Mouse (Mus musculus): Measurements from ENCODE around the gene Nfe2l1. TPM values are rescaled to one million over a fixed set of nuclear protein-coding genes. Genes with fewer than 3 reads are reported as not detected.
"Not testable (repeated sequence)": the region's sequence is repeated elsewhere in the genome, so short reads cannot be mapped to it uniquely, and the experiment has no call there.

Nfe2l1 gene
- polyA plus RNA-seq, 1 experiment from 2014 or later, result 59.6 TPM

- Histone ChIP-seq H3K4me1 (peaks cover 39% of the 10 kb centered on the region), H3K4me2 (replicated peaks) (peak overlapping the region; percentile 24; the same call in 1 of the 2 replicates), H3K9me3 (no peaks in the 10 kb centered on the region), H3K27ac (replicated peaks) (no peak overlapping the region), H3K9ac (replicated peaks) (no peak overlapping the region), H3K36me3 (no peaks in the 10 kb centered on the region), H3K4me3 (no peak overlapping the region), H3K27me3 (no peaks in the 10 kb centered on the region)
- peak; percentile 56 for ATAC-seq (replicated peaks)
- WGBS, result 13% methylated on average over 26 of the region's 26 CpGs
Observed at GRCm38 (mm10) chr11:96863206-96863995, 33.6 kb upstream of the Nfe2l1 start.

- WGBS, result 52% methylated on average over 12 of the region's 12 CpGs
- no peak for ATAC-seq (replicated peaks)
- no peak overlapping the region for H3K4me3 ChIP-seq
Observed at GRCm38 (mm10) chr11:96862534-96862933, 32.8 kb upstream of the Nfe2l1 start.

GRCm38 (mm10) chr11:96861878-96862289 lies 32.1 kb upstream of the Nfe2l1 start:
- ATAC-seq (replicated peaks), result peak; percentile 87

More at GRCm38 (mm10) chr11:96862534-96862933, 32.8 kb upstream of the Nfe2l1 start:
- H3K27me3 ChIP-seq, result no peaks in the 10 kb centered on the region
- no peaks in the 10 kb centered on the region for H3K36me3 ChIP-seq
- H3K9me3 ChIP-seq, result no peaks in the 10 kb centered on the region
- 0 out of 2 replicates have a peak overlapping the region, but pooled peaks have one; percentile 16 for H3K27ac ChIP-seq (replicated peaks)
- no peak overlapping the region for H3K9ac ChIP-seq (replicated peaks)
- H3K4me2 ChIP-seq (replicated peaks), result peak overlapping the region; percentile 79
- H3K4me1 ChIP-seq, result peaks cover 37% of the 10 kb centered on the region

GRCm38 (mm10) chr11:96861446-96861845 lies 31.7 kb upstream of the Nfe2l1 start:
- 3% methylated on average over 20 of the region's 20 CpGs for WGBS
- ATAC-seq (replicated peaks), result peak; percentile 15
- Histone ChIP-seq H3K27me3 (no peaks in the 10 kb centered on the region), H3K9ac (replicated peaks) (peak overlapping the region; percentile 39), H3K27ac (replicated peaks) (no peak overlapping the region), H3K4me1 (peaks cover 32% of the 10 kb centered on the region), H3K9me3 (no peaks in the 10 kb centered on the region), H3K4me2 (replicated peaks) (peak overlapping the region; percentile 79), H3K4me3 (peak overlapping the region; percentile 42), H3K36me3 (no peaks in the 10 kb centered on the region)

More at GRCm38 (mm10) chr11:96861878-96862289, 32.1 kb upstream of the Nfe2l1 start:
- Histone ChIP-seq H3K9ac (replicated peaks) (peak overlapping the region; percentile 39), H3K36me3 (no peaks in the 10 kb centered on the region), H3K27me3 (no peaks in the 10 kb centered on the region), H3K9me3 (no peaks in the 10 kb centered on the region), H3K4me3 (peak overlapping the region; percentile 42), H3K4me1 (peaks cover 32% of the 10 kb centered on the region), H3K27ac (replicated peaks) (no peak overlapping the region), H3K4me2 (replicated peaks) (peak overlapping the region; percentile 79)
- WGBS, result under 1% methylated on average over 31 of the region's 31 CpGs

GRCm38 (mm10) chr11:96860564-96860963 lies 30.8 kb upstream of the Nfe2l1 start:
- Histone ChIP-seq H3K36me3 (no peaks in the 10 kb centered on the region), H3K4me3 (no peak overlapping the region), H3K4me1 (peaks cover 32% of the 10 kb centered on the region), H3K4me2 (replicated peaks) (no peak overlapping the region), H3K27me3 (no peaks in the 10 kb centered on the region), H3K9me3 (no peaks in the 10 kb centered on the region), H3K9ac (replicated peaks) (no peak overlapping the region), H3K27ac (replicated peaks) (no peak overlapping the region)
- 6% methylated on average over 8 of the region's 8 CpGs for WGBS
- peak; percentile 46; the same call in 1 of the 2 replicates for ATAC-seq (replicated peaks)

GRCm38 (mm10) chr11:96859635-96860034 lies 29.9 kb upstream of the Nfe2l1 start:
- Histone ChIP-seq H3K4me3 (no peak overlapping the region), H3K36me3 (no peaks in the 10 kb centered on the region), H3K9me3 (no peaks in the 10 kb centered on the region), H3K27ac (replicated peaks) (no peak overlapping the region), H3K9ac (replicated peaks) (no peak overlapping the region), H3K4me1 (peaks cover 32% of the 10 kb centered on the region), H3K4me2 (replicated peaks) (no peak overlapping the region), H3K27me3 (no peaks in the 10 kb centered on the region)
- WGBS, result 86% methylated on average over 4 of the region's 4 CpGs
- ATAC-seq (replicated peaks), result no peak

- Histone ChIP-seq H3K27me3 (no peaks in the 10 kb centered on the region), H3K9ac (replicated peaks) (no peak overlapping the region)
Observed at GRCm38 (mm10) chr11:96857446-96857845, 27.7 kb upstream of the Nfe2l1 start.

GRCm38 (mm10) chr11:96849681-96850467 lies 20.1 kb upstream of the Nfe2l1 start, which contains the start of gene Copz2:
Gene Copz2, plus strand, starts transcription at chr11:96849870.
- H3K4me2 ChIP-seq (replicated peaks), result peak within 1 kb of the TSS; percentile 58
- peaks cover 12% of the 10 kb centered on the region for H3K4me1 ChIP-seq
- H3K36me3 ChIP-seq, result no peaks in the 10 kb centered on the region
- no peaks in the 10 kb centered on the region for H3K27me3 ChIP-seq
- H3K9me3 ChIP-seq, result no peaks in the 10 kb centered on the region
- H3K4me3 ChIP-seq, result peak within 1 kb of the TSS; percentile 38
- no peak within 1 kb of the TSS for H3K27ac ChIP-seq (replicated peaks)
- WGBS, result under 1% methylated on average over 59 of the region's 60 CpGs
- ATAC-seq (replicated peaks), result peak; percentile 23; the same call in 1 of the 2 replicates
- peak within 1 kb of the TSS; percentile 36 for H3K9ac ChIP-seq (replicated peaks)

More at GRCm38 (mm10) chr11:96857446-96857845, 27.7 kb upstream of the Nfe2l1 start:
- H3K9me3 ChIP-seq, result no peaks in the 10 kb centered on the region
- WGBS, result 83% methylated on average over 5 of the region's 5 CpGs
- no peak overlapping the region for H3K4me3 ChIP-seq
- peaks cover 15% of the 10 kb centered on the region for H3K4me1 ChIP-seq
- H3K36me3 ChIP-seq, result no peaks in the 10 kb centered on the region
- H3K4me2 ChIP-seq (replicated peaks), result no peak overlapping the region
- H3K27ac ChIP-seq (replicated peaks), result no peak overlapping the region
- ATAC-seq (replicated peaks), result no peak

- H3K4me3 ChIP-seq; H3K27me3 ChIP-seq; ATAC-seq (replicated peaks); H3K9ac ChIP-seq (replicated peaks); H3K27ac ChIP-seq (replicated peaks); H3K36me3 ChIP-seq; H3K9me3 ChIP-seq: not testable (repeated sequence)
- WGBS, result 74% methylated on average over 5 of the region's 5 CpGs
- Histone ChIP-seq H3K4me2 (replicated peaks) (peak overlapping the region; percentile 58; the same call in 1 of the 2 replicates), H3K4me1 (peaks cover 12% of the 10 kb centered on the region)
Observed at GRCm38 (mm10) chr11:96849145-96849544, 19.4 kb upstream of the Nfe2l1 start.

- H3K4me3 ChIP-seq, result no peak overlapping the region
- no peaks in the 10 kb centered on the region for H3K36me3 ChIP-seq
- WGBS, result 54% methylated on average over 9 of the region's 9 CpGs
- H3K9me3 ChIP-seq, result no peaks in the 10 kb centered on the region
- H3K4me2 ChIP-seq (replicated peaks), result no peak overlapping the region
- H3K9ac ChIP-seq (replicated peaks), result no peak overlapping the region
- no peaks in the 10 kb centered on the region for H3K27me3 ChIP-seq
- ATAC-seq (replicated peaks), result no peak
- H3K4me1 ChIP-seq, result peaks cover 12% of the 10 kb centered on the region
- H3K27ac ChIP-seq (replicated peaks), result no peak overlapping the region
Observed at GRCm38 (mm10) chr11:96848694-96849093, 18.9 kb upstream of the Nfe2l1 start.

- H3K27me3 ChIP-seq, result no peaks in the 10 kb centered on the region
- peaks cover 12% of the 10 kb centered on the region for H3K4me1 ChIP-seq
- no peak overlapping the region for H3K27ac ChIP-seq (replicated peaks)
- H3K4me3 ChIP-seq, result no peak overlapping the region
- no peaks in the 10 kb centered on the region for H3K9me3 ChIP-seq
- WGBS, result 56% methylated on average over 3 of the region's 3 CpGs
- H3K9ac ChIP-seq (replicated peaks), result no peak overlapping the region
- H3K4me2 ChIP-seq (replicated peaks), result no peak overlapping the region
- no peak for ATAC-seq (replicated peaks)
- H3K36me3 ChIP-seq, result no peaks in the 10 kb centered on the region
Observed at GRCm38 (mm10) chr11:96847240-96847639, 17.5 kb upstream of the Nfe2l1 start.

- H3K27ac ChIP-seq (replicated peaks), result no peak overlapping the region
- no peaks in the 10 kb centered on the region for H3K27me3 ChIP-seq
- 55% methylated on average over 3 of the region's 3 CpGs for WGBS
- no peaks in the 10 kb centered on the region for H3K36me3 ChIP-seq
- no peak overlapping the region for H3K9ac ChIP-seq (replicated peaks)
- ATAC-seq (replicated peaks), result no peak
- no peak overlapping the region for H3K4me3 ChIP-seq
- no peaks in the 10 kb centered on the region for H3K9me3 ChIP-seq
- no peaks in the 10 kb centered on the region for H3K4me1 ChIP-seq
- H3K4me2 ChIP-seq (replicated peaks), result no peak overlapping the region
Observed at GRCm38 (mm10) chr11:96843627-96844026, 13.9 kb upstream of the Nfe2l1 start.
